Mouse (Mus musculus) heart, embryonic 11.5 days (tissue): ENCODE measurements around the gene Ndufs7. TPM values are rescaled to one million over a fixed set of nuclear protein-coding genes. Genes with fewer than 3 reads are reported as not detected.

Source experiments
- ATAC-seq: fragments of 200-750 bp; cut with Nextera tagmentation; replicated peaks from 2 replicates; pipeline ENCODE4 v1.8.0; 2017; ENCODE audit warnings: moderate library complexity; ENCODE audit not compliant: insufficient number of reproducible peaks, low FRiP score, low TSS enrichment
- H3K27ac ChIP-seq: fragments of 300-500 bp; sonication (generic); 2 replicates; pipeline ENCODE4 v1.5.1; 2014; ENCODE audit warnings: mild to moderate bottlenecking, low read depth, low read length
- H3K27me3 ChIP-seq: fragments of 300-500 bp; sonication (generic); 2 replicates; pipeline ENCODE4 v1.6.1; 2014; ENCODE audit warnings: mild to moderate bottlenecking, low read length, mixed read lengths; ENCODE audit not compliant: control insufficient read depth, insufficient read depth
- H3K36me3 ChIP-seq: fragments of 300-500 bp; sonication (generic); 2 replicates; pipeline ENCODE4 v1.6.1; 2014; ENCODE audit warnings: mild to moderate bottlenecking, low read length, moderate library complexity, mixed read lengths; ENCODE audit not compliant: control insufficient read depth, insufficient read depth
- H3K4me1 ChIP-seq: fragments of 300-500 bp; sonication (generic); 2 replicates; pipeline ENCODE4 v1.6.1; 2014; ENCODE audit warnings: low read length; ENCODE audit not compliant: control insufficient read depth, insufficient read depth
- H3K4me2 ChIP-seq: fragments of 300-500 bp; sonication (generic); 2 replicates; pipeline ENCODE4 v1.6.1; 2014; ENCODE audit warnings: mild to moderate bottlenecking, moderate library complexity
- H3K4me3 ChIP-seq: fragments of 300-500 bp; sonication (generic); 2 replicates; pipeline ENCODE4 v1.5.1; 2014; ENCODE audit warnings: low read depth, low read length
- H3K9ac ChIP-seq: fragments of 300-500 bp; sonication (generic); 2 replicates; pipeline ENCODE4 v1.6.1; 2014; ENCODE audit warnings: mild to moderate bottlenecking, low read depth, low read length, moderate library complexity
- H3K9me3 ChIP-seq: fragments of 300-500 bp; sonication (generic); replicated peaks from 2 replicates; pipeline ENCODE4 v1.6.1; 2016; ENCODE audit warnings: low read length; ENCODE audit not compliant: control insufficient read depth
- WGBS: fragments of 180-500 bp; shearing (Covaris S2); extraction: QIAGEN DNeasy Blood & Tissue Kit; methylation state at CpG from one replicate; pipeline ENCODE4 v1.1.7; 2014; ENCODE audit not compliant: insufficient replicate concordance; 5-methylcytosine and 5-hydroxymethylcytosine counted together
- polyA plus RNA-seq: library from polyadenylated mRNA; unstranded; fragments of >200 nt; fragmentation: Nextera tagmentation; extraction: Ambion mirVana; gene quantifications from 2 replicates; pipeline ENCODE4 v1.2.1, GENCODE M21; 2014

Gene Ndufs7
- polyA plus RNA-seq, 1 experiment from 2014 or later, result 499 TPM

DNA sequence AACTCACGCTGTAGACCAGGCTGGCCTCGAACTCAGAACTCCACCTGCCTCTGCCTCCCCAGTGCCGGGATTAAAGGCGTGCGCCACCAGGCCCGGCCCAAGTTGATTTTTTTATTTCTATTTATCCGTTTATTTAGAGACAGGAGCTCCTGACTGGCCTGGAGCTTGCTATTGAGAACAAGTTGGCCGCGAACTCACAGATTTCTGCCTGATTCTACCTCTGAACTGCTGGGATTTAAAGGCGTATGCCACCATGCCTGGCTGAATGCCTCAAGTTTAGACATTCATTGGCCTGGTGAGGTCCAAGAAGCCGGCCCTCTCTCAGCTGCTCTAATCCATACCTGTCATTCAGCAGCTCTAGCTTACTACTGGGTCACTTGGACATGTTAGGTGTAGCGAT lies 13.2 kb downstream of the Ndufs7 start:
- H3K4me3 ChIP-seq, result peak overlapping the region; percentile 58
- no peak overlapping the region; the same call in 1 of the 2 replicates for H3K9ac ChIP-seq
- no peak for ATAC-seq
- H3K27ac ChIP-seq, result peak overlapping the region; percentile 98
- H3K36me3 ChIP-seq, result peaks cover 11% of the 10 kb centered on the region; the same call in 1 of the 2 replicates
- H3K4me1 ChIP-seq, result peaks cover 38% of the 10 kb centered on the region
- no peaks in the 10 kb centered on the region for H3K27me3 ChIP-seq
- H3K9me3 ChIP-seq, result no peaks in the 10 kb centered on the region
- peak overlapping the region; percentile 95 for H3K4me2 ChIP-seq
- WGBS, result 73% methylated on average over 12 of the region's 12 CpGs

DNA sequence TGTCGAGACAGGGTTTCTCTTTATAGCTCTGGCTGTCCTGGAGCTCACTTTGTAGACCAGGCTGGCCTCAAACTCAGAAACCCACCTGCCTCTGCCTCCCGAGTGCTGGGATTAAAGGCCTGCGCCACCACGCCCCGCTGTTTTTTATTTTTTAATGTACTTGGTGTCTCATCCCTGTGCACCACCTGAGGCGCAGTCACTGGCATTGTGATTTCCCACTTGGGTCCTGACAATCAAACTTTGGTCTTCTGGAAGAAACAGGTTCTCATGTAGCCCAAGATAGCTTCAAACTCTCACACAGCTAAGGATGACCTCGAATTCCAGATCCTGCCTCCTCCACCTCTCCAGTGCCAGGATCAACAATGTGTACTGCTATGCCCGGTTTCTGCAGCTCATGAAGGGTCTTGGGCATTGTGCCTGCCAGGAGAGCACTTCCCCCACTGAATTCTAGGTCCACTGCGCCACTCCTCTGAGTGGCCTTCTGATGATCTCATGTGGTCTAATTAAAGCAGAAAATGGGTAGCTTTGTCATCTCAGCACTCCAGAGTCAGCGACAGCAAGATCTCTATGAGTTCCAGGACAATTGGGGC lies 13.9 kb downstream of the Ndufs7 start:
- 90% methylated on average over 10 of the region's 10 CpGs for WGBS
- Histone ChIP-seq H3K27me3 (no peaks in the 10 kb centered on the region), H3K9ac (no peak overlapping the region), H3K27ac (no peak overlapping the region), H3K9me3 (no peaks in the 10 kb centered on the region), H3K4me3 (no peak overlapping the region), H3K4me2 (no peak overlapping the region), H3K4me1 (peaks cover 44% of the 10 kb centered on the region), H3K36me3 (peaks cover 13% of the 10 kb centered on the region)
- ATAC-seq, result no peak

DNA sequence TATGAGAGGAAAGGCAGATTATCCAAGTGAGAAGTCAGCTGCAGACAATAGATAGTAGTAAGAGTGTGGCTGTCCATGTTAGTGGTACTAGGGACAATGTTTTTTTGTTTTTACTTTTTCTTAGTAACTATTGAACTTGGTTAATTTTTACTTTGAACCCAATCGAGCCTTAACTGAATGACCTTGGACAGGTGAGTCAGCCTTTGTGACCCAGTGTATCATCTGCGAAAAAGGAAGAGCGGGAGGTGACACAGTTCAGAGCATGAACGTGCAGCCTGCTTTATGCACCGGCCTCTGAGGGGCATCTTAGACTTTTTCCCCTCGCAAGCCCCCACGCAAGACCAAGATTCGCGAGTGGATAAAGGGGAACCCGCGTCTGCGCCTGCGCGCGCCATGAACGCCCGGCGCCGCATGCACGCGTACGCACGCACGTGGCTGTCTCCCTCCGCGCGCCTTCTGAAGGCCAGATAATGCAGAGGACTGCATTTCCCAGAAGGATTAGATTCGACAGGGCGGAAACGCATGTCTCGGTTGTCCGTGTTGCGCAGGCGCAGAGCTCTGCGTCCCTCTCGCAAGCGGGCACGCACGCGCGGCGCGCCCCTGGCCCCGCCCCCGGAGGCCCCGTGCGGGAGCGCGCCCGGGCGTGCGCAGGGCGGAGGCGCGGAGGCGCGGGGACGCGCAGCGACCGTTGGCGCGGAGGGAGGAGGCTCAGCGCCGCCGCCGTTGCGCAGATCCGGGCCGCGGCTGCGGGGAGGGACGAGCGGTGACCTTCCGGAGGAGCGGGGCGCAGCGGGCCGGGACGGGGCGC lies 15.6 kb downstream of the Ndufs7 start:
- Histone ChIP-seq H3K9ac (peak overlapping the region; percentile 93), H3K4me1 (peaks cover 43% of the 10 kb centered on the region), H3K27ac (peak overlapping the region; percentile 79), H3K4me3 (peak overlapping the region; percentile 72), H3K9me3 (no peaks in the 10 kb centered on the region), H3K36me3 (peaks cover 6% of the 10 kb centered on the region; the same call in 1 of the 2 replicates), H3K4me2 (peak overlapping the region; percentile 86), H3K27me3 (no peaks in the 10 kb centered on the region)
- 2% methylated on average over 67 of the region's 81 CpGs for WGBS
- peak; percentile 41 for ATAC-seq

DNA sequence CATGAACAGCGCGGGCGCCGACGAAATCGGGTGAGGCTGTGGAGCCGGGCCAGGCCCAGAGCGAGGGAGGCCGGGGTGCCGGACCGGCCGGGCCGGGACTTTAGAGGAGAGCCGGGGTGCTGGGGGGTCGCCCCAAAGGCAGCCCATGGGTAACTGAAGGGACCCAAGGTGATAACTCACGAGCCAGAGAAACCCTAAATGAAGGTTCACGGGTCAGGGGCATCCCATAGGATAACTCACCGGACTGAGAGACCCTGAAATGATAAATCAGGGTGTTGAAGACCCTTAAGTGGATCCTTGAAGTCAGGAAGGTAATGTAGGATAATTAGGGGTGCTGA lies 16.2 kb downstream of the Ndufs7 start:
- no peaks in the 10 kb centered on the region for H3K27me3 ChIP-seq
- under 1% methylated on average over 18 of the region's 18 CpGs for WGBS
- H3K27ac ChIP-seq, result peak overlapping the region; percentile 79
- no peak for ATAC-seq
- peak overlapping the region; percentile 86 for H3K4me2 ChIP-seq
- H3K4me3 ChIP-seq, result peak overlapping the region; percentile 72
- peaks cover 41% of the 10 kb centered on the region for H3K4me1 ChIP-seq
- H3K9me3 ChIP-seq, result no peaks in the 10 kb centered on the region
- H3K9ac ChIP-seq, result peak overlapping the region; percentile 93
- peaks cover 6% of the 10 kb centered on the region; the same call in 1 of the 2 replicates for H3K36me3 ChIP-seq

DNA sequence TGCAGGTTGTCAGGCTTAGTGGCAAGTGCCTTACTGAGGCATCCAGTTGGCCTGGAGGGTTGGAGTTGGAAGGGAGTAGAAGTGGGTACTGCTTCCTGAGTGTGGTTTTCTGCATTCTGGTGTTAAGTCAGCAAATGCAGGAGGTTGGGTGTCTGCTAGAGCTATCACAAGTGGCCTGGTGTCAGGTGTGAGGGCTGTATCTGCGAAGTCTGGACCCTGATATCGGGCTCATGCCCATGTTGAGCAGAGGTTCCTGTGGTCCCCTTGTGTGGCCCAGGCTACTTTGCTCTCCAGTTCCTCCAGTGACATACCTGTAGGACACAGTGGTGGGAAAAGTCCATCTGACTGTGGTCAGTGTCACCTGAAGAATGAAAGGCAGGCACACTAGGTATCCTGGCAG lies 21.2 kb downstream of the Ndufs7 start:
- Histone ChIP-seq H3K27me3 (no peaks in the 10 kb centered on the region), H3K4me2 (0 out of 2 replicates have a peak overlapping the region, but pooled peaks have one; percentile 14), H3K4me1 (peaks cover 49% of the 10 kb centered on the region), H3K4me3 (no peak overlapping the region), H3K36me3 (peaks cover 17% of the 10 kb centered on the region), H3K9me3 (no peaks in the 10 kb centered on the region), H3K27ac (no peak overlapping the region), H3K9ac (peak overlapping the region; percentile 23; the same call in 1 of the 2 replicates)
- ATAC-seq, result no peak
- 73% methylated on average over 2 of the region's 2 CpGs for WGBS

DNA sequence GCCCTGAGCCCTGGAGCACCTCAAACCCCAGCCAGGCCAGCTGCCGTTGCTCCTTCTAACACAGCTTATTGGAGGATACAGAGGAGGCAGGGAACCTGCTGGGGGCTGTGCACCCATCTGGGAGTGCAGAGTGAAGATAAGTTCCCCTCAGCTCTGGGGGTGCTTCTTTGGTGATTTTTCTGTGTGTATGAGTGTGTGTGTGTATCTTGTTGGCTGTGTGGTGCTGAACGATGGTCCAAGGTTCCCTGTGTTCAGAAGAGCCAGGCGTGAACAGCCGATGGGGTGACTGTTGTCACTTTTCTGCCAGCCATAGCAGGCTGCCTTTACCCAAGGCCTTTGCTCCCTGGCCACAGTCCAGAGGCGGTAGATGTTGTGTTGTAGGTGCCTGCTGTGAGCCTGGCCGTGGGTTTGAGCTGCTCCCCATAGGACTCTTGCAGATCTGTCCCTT lies 21.8 kb downstream of the Ndufs7 start:
- H3K9me3 ChIP-seq, result no peaks in the 10 kb centered on the region
- H3K27ac ChIP-seq, result no peak overlapping the region
- 0 out of 2 replicates have a peak overlapping the region, but pooled peaks have one; percentile 23 for H3K9ac ChIP-seq
- no peak for ATAC-seq
- 0 out of 2 replicates have a peak overlapping the region, but pooled peaks have one; percentile 12 for H3K4me2 ChIP-seq
- peaks cover 20% of the 10 kb centered on the region for H3K36me3 ChIP-seq
- WGBS, result 74% methylated on average over 6 of the region's 6 CpGs
- peaks cover 46% of the 10 kb centered on the region for H3K4me1 ChIP-seq
- H3K4me3 ChIP-seq, result no peak overlapping the region
- H3K27me3 ChIP-seq, result no peaks in the 10 kb centered on the region

DNA sequence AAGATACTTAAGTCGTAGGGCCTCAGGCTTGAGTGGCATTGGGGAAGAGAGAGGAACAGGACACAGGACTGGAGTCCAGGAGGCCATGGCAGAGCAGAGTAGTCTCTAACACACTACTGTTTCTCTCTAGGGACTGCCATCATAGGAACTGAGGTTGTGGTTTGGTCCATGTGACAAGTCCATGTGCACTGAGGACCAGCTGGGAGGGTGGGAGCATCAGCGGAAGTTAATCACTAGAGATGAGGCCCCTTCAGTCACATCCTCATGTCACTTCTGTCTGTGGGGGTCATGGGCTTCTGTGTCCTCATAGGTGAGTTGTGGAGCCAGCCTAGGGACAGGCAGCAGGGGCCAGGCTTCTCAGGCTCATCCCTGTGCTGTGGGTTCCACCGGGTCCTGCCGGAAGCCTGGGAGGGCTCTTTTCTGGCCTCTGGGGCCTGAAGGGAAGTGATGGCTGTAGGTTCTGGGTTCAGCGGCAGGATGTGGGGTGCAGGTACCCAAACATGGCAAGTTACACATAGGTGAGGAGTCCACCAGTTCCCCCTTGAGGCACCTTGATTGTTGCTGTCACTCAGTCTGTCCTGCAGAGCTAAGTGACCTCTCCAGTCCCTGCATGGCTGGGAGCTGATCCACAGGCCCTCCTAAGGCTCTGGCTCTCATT lies 22.4 kb downstream of the Ndufs7 start:
- Histone ChIP-seq H3K4me1 (peaks cover 41% of the 10 kb centered on the region), H3K4me2 (peak overlapping the region; percentile 12; the same call in 1 of the 2 replicates), H3K27me3 (no peaks in the 10 kb centered on the region), H3K9ac (no peak overlapping the region), H3K9me3 (no peaks in the 10 kb centered on the region), H3K27ac (no peak overlapping the region), H3K36me3 (peaks cover 20% of the 10 kb centered on the region), H3K4me3 (no peak overlapping the region)
- ATAC-seq, result no peak
- WGBS, result 80% methylated on average over 5 of the region's 5 CpGs

DNA sequence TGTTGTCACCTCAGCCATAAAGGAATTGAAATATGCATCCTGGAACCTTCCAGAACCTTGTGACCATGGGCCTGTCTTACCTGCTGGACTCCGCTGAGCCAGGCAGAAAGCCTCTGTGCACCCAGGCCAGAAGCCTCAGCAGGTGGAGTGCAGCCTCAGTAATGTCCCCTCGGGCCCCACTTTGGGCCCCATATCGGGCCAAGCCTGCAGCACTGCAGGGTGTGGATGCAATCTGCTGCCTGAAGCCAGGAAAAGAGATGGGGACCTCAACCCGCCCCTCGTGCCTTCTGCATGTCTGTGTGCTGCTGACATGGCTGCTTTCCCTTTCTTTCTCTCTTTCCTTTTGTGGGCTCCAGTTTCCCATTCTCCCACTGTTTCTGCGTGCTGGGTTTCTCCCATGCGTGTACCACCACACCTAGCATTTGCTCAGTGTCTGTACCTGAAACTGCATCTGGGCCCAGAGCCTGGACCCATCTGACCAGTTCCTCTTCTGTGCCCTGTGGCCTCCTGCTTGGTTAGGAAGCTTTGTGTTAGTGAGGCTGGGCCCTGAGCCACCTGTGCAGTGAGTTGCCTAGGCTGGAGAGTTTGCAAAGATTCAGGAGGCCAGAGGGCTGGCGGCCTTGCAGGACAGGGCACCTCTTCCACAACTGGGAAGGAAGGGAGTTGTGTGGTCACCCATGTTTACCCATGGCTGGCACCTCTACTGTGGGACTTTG lies 23.1 kb downstream of the Ndufs7 start:
- H3K36me3 ChIP-seq, result peaks cover 21% of the 10 kb centered on the region
- no peak overlapping the region for H3K27ac ChIP-seq
- H3K4me1 ChIP-seq, result peaks cover 34% of the 10 kb centered on the region
- no peaks in the 10 kb centered on the region for H3K9me3 ChIP-seq
- no peaks in the 10 kb centered on the region for H3K27me3 ChIP-seq
- H3K4me2 ChIP-seq, result no peak overlapping the region; the same call in 1 of the 2 replicates
- 86% methylated on average over 8 of the region's 8 CpGs for WGBS
- no peak overlapping the region for H3K4me3 ChIP-seq
- ATAC-seq, result no peak
- H3K9ac ChIP-seq, result no peak overlapping the region
